Mouse (Mus musculus): ENCODE measurements around the gene Dnmbp. TPM values are rescaled to one million over a fixed set of nuclear protein-coding genes. Genes with fewer than 3 reads are reported as not detected.
A peak's percentile ranks its signal among the peaks of the same experiment; 100 is the strongest.

The Dnmbp gene
- polyA plus RNA-seq, 1 experiment from 2014 or later: 7.2 TPM

- Histone ChIP-seq H3K36me3 (ENCODE audit: control insufficient read depth, insufficient read depth, low read length) (no peaks in the 10 kb centered on the region), H3K9ac (ENCODE audit: low read length) (no peak overlapping the region), H3K4me2 (ENCODE audit: low read length) (no peak overlapping the region), H3K27ac (ENCODE audit: low read depth, low read length) (no peak overlapping the region), H3K4me3 (ENCODE audit: low read depth, low read length) (no peak overlapping the region), H3K9me3 (replicated peaks; ENCODE audit: control insufficient read depth, low read length) (no peaks in the 10 kb centered on the region), H3K4me1 (ENCODE audit: control insufficient read depth, insufficient read depth, low read length) (no peaks in the 10 kb centered on the region), H3K27me3 (replicated peaks; ENCODE audit: control insufficient read depth, insufficient read depth, low read length) (no peaks in the 10 kb centered on the region)
- DNase-seq (ENCODE audit: low spot score): no peak
- ATAC-seq: no peak
- 92% methylated on average over 4 of the region's 4 CpGs for WGBS
These were observed 27.1 kb downstream of the Dnmbp start for GRCm38 (mm10) chr19:43912775-43913486.

GRCm38 (mm10) chr19:43906492-43906891 lies 33.5 kb downstream of the Dnmbp start:
- 95% methylated on average over 7 of the region's 7 CpGs for WGBS
- DNase-seq (ENCODE audit: low spot score) (no peak), ATAC-seq (no peak)
- Histone ChIP-seq H3K4me3 (ENCODE audit: low read depth, low read length) (no peak overlapping the region), H3K4me2 (ENCODE audit: low read length) (no peak overlapping the region), H3K4me1 (ENCODE audit: control insufficient read depth, insufficient read depth, low read length) (no peaks in the 10 kb centered on the region), H3K27me3 (replicated peaks; ENCODE audit: control insufficient read depth, insufficient read depth, low read length) (no peaks in the 10 kb centered on the region), H3K36me3 (ENCODE audit: control insufficient read depth, insufficient read depth, low read length) (0 out of 2 replicates have a peak, but pooled peaks cover 3% of the 10 kb centered on the region), H3K9ac (ENCODE audit: low read length) (no peak overlapping the region), H3K9me3 (replicated peaks; ENCODE audit: control insufficient read depth, low read length) (no peaks in the 10 kb centered on the region), H3K27ac (ENCODE audit: low read depth, low read length) (no peak overlapping the region)

- no peaks in the 10 kb centered on the region for H3K9me3 ChIP-seq (replicated peaks; ENCODE audit: control insufficient read depth, low read length)
- H3K4me3 ChIP-seq (ENCODE audit: low read depth, low read length): no peak overlapping the region
- peak; percentile 27 for DNase-seq (ENCODE audit: low spot score)
- no peak overlapping the region for H3K9ac ChIP-seq (ENCODE audit: low read length)
- 46% methylated on average over 5 of the region's 5 CpGs for WGBS
- no peak for ATAC-seq
- no peak overlapping the region for H3K27ac ChIP-seq (ENCODE audit: low read depth, low read length)
- no peaks in the 10 kb centered on the region for H3K27me3 ChIP-seq (replicated peaks; ENCODE audit: control insufficient read depth, insufficient read depth, low read length)
- H3K4me1 ChIP-seq (ENCODE audit: control insufficient read depth, insufficient read depth, low read length): no peaks in the 10 kb centered on the region
- 0 out of 2 replicates have a peak, but pooled peaks cover 3% of the 10 kb centered on the region for H3K36me3 ChIP-seq (ENCODE audit: control insufficient read depth, insufficient read depth, low read length)
- no peak overlapping the region for H3K4me2 ChIP-seq (ENCODE audit: low read length)
These were observed 34.0 kb downstream of the Dnmbp start for GRCm38 (mm10) chr19:43905985-43906384.

GRCm38 (mm10) chr19:43905136-43905535 lies 34.9 kb downstream of the Dnmbp start:
- ATAC-seq (no peak), DNase-seq (ENCODE audit: low spot score) (peak; percentile 19)
- no peak overlapping the region for H3K9ac ChIP-seq (ENCODE audit: low read length)
- no peak overlapping the region for H3K27ac ChIP-seq (ENCODE audit: low read depth, low read length)
- H3K4me2 ChIP-seq (ENCODE audit: low read length): no peak overlapping the region
- H3K4me3 ChIP-seq (ENCODE audit: low read depth, low read length): no peak overlapping the region
- H3K36me3 ChIP-seq (ENCODE audit: control insufficient read depth, insufficient read depth, low read length): 0 out of 2 replicates have a peak, but pooled peaks cover 3% of the 10 kb centered on the region
- WGBS: 42% methylated on average over 8 of the region's 8 CpGs
- H3K4me1 ChIP-seq (ENCODE audit: control insufficient read depth, insufficient read depth, low read length): no peaks in the 10 kb centered on the region
- no peaks in the 10 kb centered on the region for H3K27me3 ChIP-seq (replicated peaks; ENCODE audit: control insufficient read depth, insufficient read depth, low read length)
- no peaks in the 10 kb centered on the region for H3K9me3 ChIP-seq (replicated peaks; ENCODE audit: control insufficient read depth, low read length)

GRCm38 (mm10) chr19:43904327-43904726 lies 35.7 kb downstream of the Dnmbp start:
- 0 out of 2 replicates have a peak, but pooled peaks cover 3% of the 10 kb centered on the region for H3K36me3 ChIP-seq (ENCODE audit: control insufficient read depth, insufficient read depth, low read length)
- no peaks in the 10 kb centered on the region for H3K4me1 ChIP-seq (ENCODE audit: control insufficient read depth, insufficient read depth, low read length)
- no peaks in the 10 kb centered on the region for H3K9me3 ChIP-seq (replicated peaks; ENCODE audit: control insufficient read depth, low read length)
- no peak overlapping the region for H3K27ac ChIP-seq (ENCODE audit: low read depth, low read length)
- H3K4me2 ChIP-seq (ENCODE audit: low read length): no peak overlapping the region
- no peak overlapping the region for H3K4me3 ChIP-seq (ENCODE audit: low read depth, low read length)
- no peak for DNase-seq (ENCODE audit: low spot score)
- H3K27me3 ChIP-seq (replicated peaks; ENCODE audit: control insufficient read depth, insufficient read depth, low read length): no peaks in the 10 kb centered on the region
- no peak overlapping the region for H3K9ac ChIP-seq (ENCODE audit: low read length)
- 90% methylated on average over 11 of the region's 11 CpGs for WGBS
- no peak for ATAC-seq

- 59% methylated on average over 12 of the region's 12 CpGs for WGBS
- no peak for ATAC-seq
- no peak overlapping the region for H3K27ac ChIP-seq (ENCODE audit: low read depth, low read length)
- no peaks in the 10 kb centered on the region for H3K27me3 ChIP-seq (replicated peaks; ENCODE audit: control insufficient read depth, insufficient read depth, low read length)
- no peak overlapping the region for H3K4me3 ChIP-seq (ENCODE audit: low read depth, low read length)
- H3K4me2 ChIP-seq (ENCODE audit: low read length): no peak overlapping the region
- DNase-seq (ENCODE audit: low spot score): no peak
- H3K36me3 ChIP-seq (ENCODE audit: control insufficient read depth, insufficient read depth, low read length): 0 out of 2 replicates have a peak, but pooled peaks cover 3% of the 10 kb centered on the region
- H3K9ac ChIP-seq (ENCODE audit: low read length): no peak overlapping the region
- H3K9me3 ChIP-seq (replicated peaks; ENCODE audit: control insufficient read depth, low read length): no peaks in the 10 kb centered on the region
- no peaks in the 10 kb centered on the region for H3K4me1 ChIP-seq (ENCODE audit: control insufficient read depth, insufficient read depth, low read length)
These were observed 37.1 kb downstream of the Dnmbp start for GRCm38 (mm10) chr19:43902887-43903286.

- no peak overlapping the region for H3K4me2 ChIP-seq (ENCODE audit: low read length)
These were observed 39.3 kb downstream of the Dnmbp start for GRCm38 (mm10) chr19:43900690-43901089.

GRCm38 (mm10) chr19:43898547-43898946 lies 41.4 kb downstream of the Dnmbp start:
- WGBS: 84% methylated on average over 10 of the region's 10 CpGs
- Histone ChIP-seq H3K4me1 (ENCODE audit: control insufficient read depth, insufficient read depth, low read length) (no peaks in the 10 kb centered on the region), H3K9ac (ENCODE audit: low read length) (no peak overlapping the region), H3K4me3 (ENCODE audit: low read depth, low read length) (no peak overlapping the region), H3K4me2 (ENCODE audit: low read length) (no peak overlapping the region), H3K36me3 (ENCODE audit: control insufficient read depth, insufficient read depth, low read length) (0 out of 2 replicates have a peak, but pooled peaks cover 3% of the 10 kb centered on the region), H3K9me3 (replicated peaks; ENCODE audit: control insufficient read depth, low read length) (no peaks in the 10 kb centered on the region), H3K27ac (ENCODE audit: low read depth, low read length) (no peak overlapping the region), H3K27me3 (replicated peaks; ENCODE audit: control insufficient read depth, insufficient read depth, low read length) (no peaks in the 10 kb centered on the region)
- no peak for ATAC-seq
- no peak for DNase-seq (ENCODE audit: low spot score)

More at GRCm38 (mm10) chr19:43900690-43901089, 39.3 kb downstream of the Dnmbp start:
- Histone ChIP-seq H3K36me3 (ENCODE audit: control insufficient read depth, insufficient read depth, low read length) (0 out of 2 replicates have a peak, but pooled peaks cover 3% of the 10 kb centered on the region), H3K27me3 (replicated peaks; ENCODE audit: control insufficient read depth, insufficient read depth, low read length) (no peaks in the 10 kb centered on the region), H3K9me3 (replicated peaks; ENCODE audit: control insufficient read depth, low read length) (no peaks in the 10 kb centered on the region), H3K27ac (ENCODE audit: low read depth, low read length) (no peak overlapping the region), H3K9ac (ENCODE audit: low read length) (no peak overlapping the region), H3K4me3 (ENCODE audit: low read depth, low read length) (no peak overlapping the region), H3K4me1 (ENCODE audit: control insufficient read depth, insufficient read depth, low read length) (no peaks in the 10 kb centered on the region)
- no peak for ATAC-seq
- WGBS: 77% methylated on average over 9 of the region's 9 CpGs
- DNase-seq (ENCODE audit: low spot score): no peak

GRCm38 (mm10) chr19:43896441-43896840 lies 43.5 kb downstream of the Dnmbp start:
- Histone ChIP-seq H3K27me3 (replicated peaks; ENCODE audit: control insufficient read depth, insufficient read depth, low read length) (no peaks in the 10 kb centered on the region), H3K27ac (ENCODE audit: low read depth, low read length) (no peak overlapping the region), H3K4me1 (ENCODE audit: control insufficient read depth, insufficient read depth, low read length) (no peaks in the 10 kb centered on the region), H3K9me3 (replicated peaks; ENCODE audit: control insufficient read depth, low read length) (no peaks in the 10 kb centered on the region), H3K4me2 (ENCODE audit: low read length) (no peak overlapping the region), H3K36me3 (ENCODE audit: control insufficient read depth, insufficient read depth, low read length) (no peaks in the 10 kb centered on the region), H3K4me3 (ENCODE audit: low read depth, low read length) (no peak overlapping the region), H3K9ac (ENCODE audit: low read length) (no peak overlapping the region)
- DNase-seq (ENCODE audit: low spot score) (no peak), ATAC-seq (no peak)
- WGBS: 94% methylated on average over 14 of the region's 14 CpGs
